Mouse (Mus musculus) MEL (cell line): ENCODE measurements around the gene Tmcc3. TPM values are rescaled to one million over a fixed set of nuclear protein-coding genes. Genes with fewer than 3 reads are reported as not detected.

Experiments used
- DNase-seq: peaks from one replicate; pipeline ENCODE4 v3.0.0; 2011; ENCODE audit warnings: low read depth, low spot score
- H3K27ac ChIP-seq: 2 replicates; pipeline ENCODE4 v1.5.1; 2012; ENCODE audit warnings: low read depth, mild to moderate bottlenecking, control low read depth, low read length, moderate library complexity; ENCODE audit not compliant: control insufficient read depth
- H3K27me3 ChIP-seq, 2 experiments: fragments of 150-350 bp in 1 of 2; sonication (generic) in 1 of 2; 2 replicates each; pipeline ENCODE4 v1.6.1; 2012; ENCODE audit warnings: low read length in 2 of 2, mild to moderate bottlenecking in 2 of 2, improper control_type of control experiment in 1 of 2, moderate library complexity in 1 of 2; ENCODE audit not compliant: insufficient read depth in 2 of 2, control insufficient read depth in 1 of 2
- H3K36me3 ChIP-seq, 2 experiments: 2 replicates each; pipeline ENCODE4 v1.6.1; 2012 to 2014; ENCODE audit warnings: low read length in 2 of 2, improper control_type of control experiment in 1 of 2, inconsistent platforms in 1 of 2, mild to moderate bottlenecking in 1 of 2; ENCODE audit not compliant: insufficient read depth in 2 of 2, control insufficient read depth in 1 of 2
- H3K4me1 ChIP-seq, 2 experiments: fragments of 150-350 bp in 1 of 2; sonication (generic) in 1 of 2; 2 replicates each; pipeline ENCODE4 v1.6.1; 2012; ENCODE audit warnings: low read length in 2 of 2, improper control_type of control experiment in 1 of 2, mild to moderate bottlenecking in 1 of 2; ENCODE audit not compliant: insufficient read depth in 2 of 2, control insufficient read depth in 1 of 2
- H3K4me3 ChIP-seq, 2 experiments: fragments of 150-350 bp in 1 of 2; sonication (generic) in 1 of 2; 2 replicates each; pipeline ENCODE4 v1.5.1; 2012; ENCODE audit warnings: low read depth in 2 of 2, low read length in 2 of 2, mild to moderate bottlenecking in 2 of 2, moderate library complexity in 2 of 2, control low read depth in 1 of 2, improper control_type of control experiment in 1 of 2; ENCODE audit not compliant: control insufficient read depth in 1 of 2, insufficient read depth in 1 of 2
- H3K79me2 ChIP-seq: 2 replicates; pipeline ENCODE4 v1.6.1; 2012; ENCODE audit warnings: mild to moderate bottlenecking, low read length, moderate library complexity; ENCODE audit not compliant: control insufficient read depth, poor library complexity, insufficient read depth
- H3K9ac ChIP-seq: 2 replicates; pipeline ENCODE4 v1.6.1; 2012; ENCODE audit warnings: low read depth, mild to moderate bottlenecking, control low read depth, low read length, moderate library complexity; ENCODE audit not compliant: control insufficient read depth, poor library complexity, severe bottlenecking
- H3K9me3 ChIP-seq: fragments of 150-350 bp; sonication (generic); replicated peaks from 2 replicates; pipeline ENCODE4 v1.6.1; 2012; ENCODE audit warnings: mild to moderate bottlenecking, low read length, improper control_type of control experiment, moderate library complexity; ENCODE audit not compliant: insufficient read depth
- BHLHE40 ChIP-seq: IDR thresholded peaks from 2 replicates; pipeline ENCODE4 v1.6.1; 2012; ENCODE audit warnings: low read depth, mild to moderate bottlenecking, inconsistent platforms, low read length, improper control_type of control experiment, borderline replicate concordance
- ETS1 ChIP-seq: IDR thresholded peaks from 2 replicates; pipeline ENCODE4 v1.6.1; 2012; ENCODE audit warnings: low read depth, mild to moderate bottlenecking, inconsistent platforms, low read length, improper control_type of control experiment, moderate library complexity
- HCFC1 ChIP-seq: IDR thresholded peaks from 2 replicates; pipeline ENCODE4 v1.6.1; 2012; ENCODE audit warnings: low read depth, mild to moderate bottlenecking, inconsistent platforms, low read length, improper control_type of control experiment, moderate library complexity
- KAT2A ChIP-seq: conservative IDR thresholded peaks from 2 replicates; pipeline ENCODE4 v1.6.1; 2012; ENCODE audit warnings: low read depth, low read length, improper control_type of control experiment, inconsistent platforms
- MAX ChIP-seq: IDR thresholded peaks from 2 replicates; pipeline ENCODE4 v1.6.1; 2011; ENCODE audit warnings: low read length, improper control_type of control experiment
- MEF2A ChIP-seq: IDR thresholded peaks from 2 replicates; pipeline ENCODE4 v1.6.1; 2014; ENCODE audit warnings: low read depth, mild to moderate bottlenecking, inconsistent platforms, low read length, improper control_type of control experiment; ENCODE audit not compliant: poor library complexity, insufficient replicate concordance, severe bottlenecking; ENCODE audit errors: extremely low read depth
- MYB ChIP-seq: IDR thresholded peaks from 2 replicates; pipeline ENCODE4 v1.6.1; 2011; ENCODE audit warnings: mild to moderate bottlenecking, low read depth, low read length, improper control_type of control experiment
- MYC ChIP-seq: IDR thresholded peaks from 2 replicates; pipeline ENCODE4 v1.6.1; 2011; ENCODE audit warnings: low read depth, mild to moderate bottlenecking, low read length, improper control_type of control experiment, moderate library complexity
- NELFE ChIP-seq: IDR thresholded peaks from 2 replicates; pipeline ENCODE4 v1.6.1; 2011; ENCODE audit warnings: low read depth, low read length, improper control_type of control experiment
- NRF1 ChIP-seq: IDR thresholded peaks from 2 replicates; pipeline ENCODE4 v1.6.1; 2014; ENCODE audit warnings: low read depth, mild to moderate bottlenecking, inconsistent platforms, low read length, improper control_type of control experiment, moderate library complexity; ENCODE audit not compliant: poor library complexity, insufficient read depth, severe bottlenecking
- POLR2AphosphoS2 ChIP-seq: IDR thresholded peaks from 2 replicates; pipeline ENCODE4 v1.6.1; 2011; ENCODE audit warnings: low read length, improper control_type of control experiment
- POLR2AphosphoS5 ChIP-seq: IDR thresholded peaks from 2 replicates; pipeline ENCODE4 v1.6.1; 2012; ENCODE audit warnings: low read depth, borderline replicate concordance, mild to moderate bottlenecking, inconsistent platforms, low read length, moderate library complexity, mixed read lengths
- RCOR1 ChIP-seq: IDR thresholded peaks from 2 replicates; pipeline ENCODE4 v1.6.1; 2012; ENCODE audit warnings: low read depth, mild to moderate bottlenecking, inconsistent platforms, low read length, improper control_type of control experiment
- UBTF ChIP-seq: IDR thresholded peaks from 2 replicates; pipeline ENCODE4 v1.6.1; 2012; ENCODE audit warnings: low read depth, mild to moderate bottlenecking, inconsistent platforms, low read length, improper control_type of control experiment, moderate library complexity, borderline replicate concordance; ENCODE audit not compliant: insufficient read depth
- USF1 ChIP-seq: IDR thresholded peaks from 2 replicates; pipeline ENCODE4 v1.6.1; 2014; ENCODE audit warnings: low read depth, mild to moderate bottlenecking, inconsistent platforms, low read length, improper control_type of control experiment, moderate library complexity
- ZNF384 ChIP-seq: IDR thresholded peaks from 2 replicates; pipeline ENCODE4 v1.6.1; 2012; ENCODE audit warnings: low read depth, mild to moderate bottlenecking, inconsistent platforms, low read length, improper control_type of control experiment
- polyA plus RNA-seq, 2 experiments: library from polyadenylated mRNA; stranded (reverse) in 1 of 2; unstranded in 1 of 2; fragments of >175 nt in 1 of 2; fragments of >200 nt in 1 of 2; gene quantifications; 2 replicates each; pipeline versions ENCODE4 v1.2.1 to v1.2.4; 2012; ENCODE audit warnings: low replicate concordance in 2 of 2, low read depth in 1 of 2; ENCODE audit not compliant: insufficient read length in 2 of 2, insufficient read depth in 1 of 2, missing spikeins in 1 of 2
- total RNA-seq: library from RNA; depleted of rRNA; stranded (reverse); fragments of 300-350 nt; gene quantifications from 2 replicates; pipeline ENCODE4 v1.2.3, GENCODE M21; 2012

The Tmcc3 gene
- total and polyA plus RNA-seq, 3 experiments: 1.3 to 2.6 TPM; not detected in 1

- Histone ChIP-seq H3K36me3 (no peaks in the 10 kb centered on the region; a peak in 1 of 4 replicates), H3K27ac (no peak overlapping the region)
- TF ChIP-seq ETS1 (peak; percentile 43; the same call in 1 of the 2 replicates), NRF1 (no peak), ZNF384 (0 out of 2 replicates have a peak, but pooled peaks have one; percentile 23), UBTF (no peak), NELFE (no peak), MEF2A (peak; percentile 79; the same call in 1 of the 2 replicates)
These were observed 232.2 kb downstream of the Tmcc3 start for GRCm38 (mm10) chr10:94543956-94544355.

GRCm38 (mm10) chr10:94544803-94545202 is 233.1 kb downstream of the Tmcc3 start:
- H3K79me2 ChIP-seq: no peaks in the 10 kb centered on the region
- H3K36me3 ChIP-seq: no peaks in the 10 kb centered on the region; a peak in 1 of 4 replicates
- H3K4me3 ChIP-seq: no peak overlapping the region
- no peaks in the 10 kb centered on the region for H3K9me3 ChIP-seq
- peaks cover 3 to 6% of the 10 kb centered on the region in 2 experiments; a peak in 3 of 4 replicates for H3K4me1 ChIP-seq
- no peak overlapping the region for H3K9ac ChIP-seq
- H3K27ac ChIP-seq: no peak overlapping the region
- TF ChIP-seq MAX (no peak), HCFC1 (no peak), POLR2AphosphoS5 (no peak), MEF2A (no peak), MYB (no peak), RCOR1 (no peak), BHLHE40 (no peak), POLR2AphosphoS2 (no peak), USF1 (no peak), KAT2A (no peak), MYC (no peak)
- DNase-seq: no peak
- H3K27me3 ChIP-seq: no peaks in the 10 kb centered on the region

More at GRCm38 (mm10) chr10:94543956-94544355, 232.2 kb downstream of the Tmcc3 start:
- H3K9ac ChIP-seq: no peak overlapping the region
- H3K4me1 ChIP-seq: peaks cover 0 to 6% of the 10 kb centered on the region in 2 experiments; a peak in 2 of 4 replicates
- H3K9me3 ChIP-seq: no peaks in the 10 kb centered on the region
- H3K79me2 ChIP-seq: no peaks in the 10 kb centered on the region
- no peak overlapping the region for H3K4me3 ChIP-seq
- no peak for DNase-seq
- H3K27me3 ChIP-seq: no peaks in the 10 kb centered on the region
